Mouse (Mus musculus) testis, adult 2 months (tissue): ENCODE data around the gene Plxdc1.

ENCODE experiments used
- CTCF ChIP-seq: fragments of 200-500 bp; IDR thresholded peaks from 2 replicates; pipeline ENCODE4 v1.5.1; 2012; ENCODE audit warnings: low read depth, mild to moderate bottlenecking, inconsistent platforms, low read length, moderate library complexity; ENCODE audit not compliant: control insufficient read depth, insufficient read depth, insufficient replicate concordance
- POLR2A ChIP-seq: fragments of 200-500 bp; IDR thresholded peaks from 2 replicates; pipeline ENCODE4 v1.6.1; 2012; ENCODE audit warnings: low read depth, mild to moderate bottlenecking, inconsistent platforms, low read length, moderate library complexity; ENCODE audit not compliant: control insufficient read depth

GRCm38 (mm10) chr11:97977797-97978196, 8.4 kb downstream of the Plxdc1 start:
- TF ChIP-seq POLR2A: no peak
- TF ChIP-seq CTCF: no peak
